Mouse (Mus musculus): Measurements from ENCODE around the gene Gm44502.

Gm44502 gene

DNA sequence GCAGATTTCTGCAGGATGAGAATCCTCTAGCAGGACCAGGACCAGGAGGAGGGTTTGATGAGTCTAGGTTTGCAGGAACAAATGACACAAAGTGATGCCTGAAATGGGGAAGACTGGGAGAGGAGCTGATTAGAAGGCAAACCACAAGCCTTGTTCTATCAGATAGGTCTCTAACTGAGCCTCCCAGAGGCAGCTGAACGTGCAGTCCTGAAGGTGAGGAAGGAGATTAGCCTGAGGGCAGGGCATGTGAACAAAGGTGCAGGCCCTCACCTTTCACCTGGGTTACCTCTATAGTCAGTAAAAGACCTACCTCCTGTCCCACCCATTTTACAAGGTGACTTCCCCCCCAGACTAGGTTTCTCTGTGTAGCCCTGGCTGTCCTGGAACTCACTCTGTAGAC is 29.8 kb downstream of the Gm44502 start:
- CTCF ChIA-PET = no interaction called here

DNA sequence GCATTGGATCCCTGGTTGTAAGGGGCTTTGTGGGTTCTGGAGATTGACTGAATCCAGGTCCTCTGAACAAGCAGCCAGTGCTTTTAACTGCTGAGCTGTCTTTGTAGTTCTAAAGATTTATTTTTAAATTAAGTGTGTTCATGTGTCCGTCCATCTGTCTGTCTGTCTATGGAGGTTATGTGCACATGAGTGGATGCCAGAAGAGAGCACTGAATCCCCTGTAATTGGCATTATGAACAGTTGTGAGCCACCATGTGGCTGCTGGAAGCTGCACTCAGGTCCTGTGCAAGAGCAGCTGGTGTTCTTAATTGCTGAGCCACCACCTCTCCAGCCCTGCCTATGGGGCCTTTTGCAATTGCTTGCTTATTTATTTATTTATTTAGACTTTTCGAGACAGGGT is 31.4 kb downstream of the Gm44502 start:
- CTCF ChIA-PET = no interaction called here

DNA sequence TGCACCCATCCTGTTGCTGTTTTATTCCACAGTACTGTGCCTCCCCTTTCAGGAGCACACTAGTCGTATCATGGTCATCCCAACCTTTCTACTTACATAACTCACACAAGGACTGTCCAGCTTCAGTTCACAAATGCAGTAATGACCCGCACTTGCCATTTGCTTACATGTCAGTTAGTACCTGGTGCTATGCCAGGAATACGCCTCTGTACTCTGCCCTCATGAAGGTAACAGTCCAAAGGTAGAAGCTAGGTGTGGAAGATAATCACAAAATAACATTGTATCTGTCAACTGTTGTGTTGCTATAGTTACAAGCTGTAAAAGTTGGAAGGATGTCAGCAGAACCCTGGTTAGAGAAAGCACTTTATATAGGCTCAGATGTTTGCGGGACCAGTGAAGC is 32.6 kb downstream of the Gm44502 start:
- CTCF ChIA-PET = no interaction called here

DNA sequence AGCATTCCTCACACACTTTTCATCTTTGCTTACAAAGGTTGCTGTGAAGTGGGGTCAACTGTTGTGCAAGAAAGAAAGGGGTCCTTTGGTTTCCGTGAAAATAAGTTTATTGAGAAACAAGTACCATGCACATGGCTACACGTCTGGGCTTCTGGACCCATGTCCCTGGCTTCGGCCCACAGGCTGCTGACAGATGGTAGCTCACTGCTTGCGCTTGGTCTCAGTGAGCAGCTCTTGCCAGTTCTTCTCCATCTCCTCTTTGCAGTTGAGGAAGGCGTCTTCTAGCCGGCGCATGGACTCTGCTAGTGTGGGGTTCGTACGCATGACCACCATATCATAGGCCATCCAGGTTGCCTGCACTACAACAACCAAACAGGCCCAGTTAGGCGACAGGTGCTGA is 39.4 kb downstream of the Gm44502 start:
- CTCF ChIA-PET = no interaction called here

DNA sequence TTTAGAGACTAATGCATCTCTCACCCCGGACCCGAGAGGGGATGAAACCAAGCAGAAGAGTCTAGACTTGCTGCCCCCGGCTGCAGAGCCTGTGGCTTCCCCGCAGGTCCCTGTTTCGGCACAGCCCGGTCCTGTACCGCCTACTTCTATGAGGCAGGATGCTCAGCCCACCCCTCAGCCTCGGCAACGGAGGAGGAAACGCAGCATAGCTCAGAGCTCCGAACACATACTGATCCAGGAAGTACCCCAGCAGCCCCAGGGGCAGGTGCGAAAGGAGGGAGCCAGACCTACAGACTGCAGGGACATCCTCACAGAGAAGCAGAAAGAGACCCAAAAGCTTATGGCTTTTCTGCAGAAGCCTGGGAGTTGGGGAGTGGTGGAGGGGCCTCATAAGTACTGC is 42.4 kb downstream of the Gm44502 start:
- CTCF ChIA-PET = no interaction called here

DNA sequence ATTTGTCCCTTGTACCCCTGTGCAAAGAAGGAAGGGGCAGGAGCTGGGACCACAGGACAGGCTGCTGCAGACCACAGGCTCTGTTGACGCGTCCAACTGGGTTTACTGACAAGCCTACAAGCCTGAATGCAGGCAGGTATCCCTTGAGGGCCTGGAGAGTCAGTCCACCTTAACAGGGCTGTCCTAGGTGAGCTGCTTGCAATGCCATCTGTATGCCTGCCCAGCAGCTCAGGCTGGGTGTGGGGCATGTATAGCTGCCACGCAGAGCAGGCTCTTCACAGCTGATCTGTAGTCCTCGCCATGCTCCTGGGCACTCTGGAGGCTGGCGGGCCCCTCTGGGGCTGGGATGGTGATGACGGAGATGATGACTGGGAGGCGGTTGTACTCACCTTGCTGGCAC is 44.9 kb downstream of the Gm44502 start, which contains the start of gene Klhdc7b:
Gene Klhdc7b, plus strand, starts transcription at position 301 of the 400 bp plus-strand sequence.
- CTCF ChIA-PET = no interaction called here

DNA sequence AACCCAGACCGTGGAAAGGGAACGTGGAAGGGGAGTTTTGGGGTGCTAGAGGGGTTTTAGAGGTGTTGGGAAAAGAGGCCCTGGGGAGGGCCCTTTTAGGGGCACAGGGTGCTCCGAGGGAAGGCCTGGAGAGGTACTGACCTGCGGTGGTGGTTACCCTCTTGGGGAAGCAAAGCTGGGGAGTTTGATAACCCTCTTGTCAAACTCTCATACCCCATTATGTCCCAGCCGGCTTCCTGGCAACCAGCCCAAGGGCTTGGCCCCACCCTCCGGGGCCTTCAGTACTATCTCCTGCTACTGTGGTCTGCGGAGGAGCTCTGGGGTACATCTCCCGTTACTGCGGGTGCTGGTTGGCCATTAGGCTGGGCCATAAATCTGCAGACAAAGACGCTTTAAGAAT is 50.1 kb downstream of the Gm44502 start:
- CTCF ChIA-PET = interaction anchor here (0.6 kb wide), 1 partner anchor 300 kb away, joined by 4 read pairs; no protein-coding TSS in a partner anchor

DNA sequence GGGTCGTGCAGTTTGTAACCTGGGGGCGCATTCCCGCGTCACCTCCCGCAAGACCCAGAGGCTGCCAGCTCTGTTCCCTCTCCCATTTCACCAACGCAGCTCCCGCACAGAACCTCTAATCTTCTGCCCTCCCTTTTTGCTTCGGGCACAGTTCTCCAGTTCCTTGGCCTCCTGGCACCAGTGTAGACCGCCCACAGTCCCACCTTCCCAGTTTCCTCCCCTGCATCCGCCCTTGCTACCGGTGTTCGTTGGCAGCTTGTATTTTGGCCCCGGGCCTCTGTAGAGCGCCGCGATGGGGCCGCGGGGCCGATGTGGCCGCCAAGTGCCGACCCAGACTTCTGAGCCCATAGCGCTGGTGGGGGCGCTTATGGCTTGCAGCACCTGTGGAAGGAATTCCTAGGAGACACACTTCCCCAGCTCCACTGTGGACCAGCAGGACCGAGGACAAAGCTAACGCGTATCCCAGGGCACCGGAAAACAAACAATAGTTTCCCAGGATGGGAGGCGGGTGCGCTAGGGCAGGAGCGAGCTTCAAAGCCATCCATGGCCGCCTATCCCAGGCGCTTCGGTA is 50.6 kb downstream of the Gm44502 start, which contains the start of gene Odf3b:
Gene Odf3b, minus strand, starts transcription at position 452 of the 571 bp plus-strand sequence.
- CTCF ChIA-PET = no interaction called here

DNA sequence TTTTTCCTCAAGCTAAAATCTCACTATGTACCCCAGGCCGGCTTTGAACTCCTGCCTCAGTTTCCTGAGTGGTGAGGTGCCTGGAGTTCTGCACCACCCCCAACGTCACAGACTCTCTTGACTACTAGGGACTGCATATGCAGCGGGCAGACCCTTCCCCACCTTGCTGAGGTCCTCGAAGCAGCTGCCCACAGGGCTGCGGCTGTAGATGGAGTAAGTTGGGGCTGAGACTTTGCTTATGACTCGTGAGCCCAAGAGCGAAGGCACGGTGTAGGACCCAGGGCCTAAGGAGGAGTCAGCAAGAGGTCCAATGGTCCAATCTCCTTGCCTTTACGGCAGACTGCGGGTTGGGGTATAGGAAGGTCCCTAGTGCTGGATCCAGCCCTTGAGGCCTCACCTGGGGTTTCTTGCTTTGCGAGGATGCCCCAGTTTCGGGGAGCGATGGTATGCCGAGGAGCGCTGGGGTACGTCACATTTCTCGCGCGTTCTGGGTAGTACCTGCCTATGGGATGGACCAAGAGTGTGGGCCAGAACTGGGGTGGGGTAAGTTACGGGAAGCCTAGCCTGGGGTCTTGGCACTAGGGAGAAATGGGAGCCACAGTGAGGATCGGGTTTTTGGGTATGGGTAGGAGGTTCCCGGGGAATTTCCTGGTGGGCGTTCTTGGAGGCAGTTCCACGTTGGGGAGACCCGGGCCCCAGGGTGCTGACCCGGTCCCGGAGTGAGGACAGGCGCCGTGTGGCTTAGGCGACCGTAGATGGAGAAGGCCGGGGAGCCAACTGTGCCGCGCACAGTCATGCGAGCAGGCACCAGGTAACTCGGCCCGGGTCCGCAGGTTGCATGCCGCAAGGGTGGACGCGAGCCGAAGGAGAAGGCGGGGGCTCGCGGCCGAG is 51.3 kb downstream of the Gm44502 start:
- CTCF ChIA-PET = no interaction called here

DNA sequence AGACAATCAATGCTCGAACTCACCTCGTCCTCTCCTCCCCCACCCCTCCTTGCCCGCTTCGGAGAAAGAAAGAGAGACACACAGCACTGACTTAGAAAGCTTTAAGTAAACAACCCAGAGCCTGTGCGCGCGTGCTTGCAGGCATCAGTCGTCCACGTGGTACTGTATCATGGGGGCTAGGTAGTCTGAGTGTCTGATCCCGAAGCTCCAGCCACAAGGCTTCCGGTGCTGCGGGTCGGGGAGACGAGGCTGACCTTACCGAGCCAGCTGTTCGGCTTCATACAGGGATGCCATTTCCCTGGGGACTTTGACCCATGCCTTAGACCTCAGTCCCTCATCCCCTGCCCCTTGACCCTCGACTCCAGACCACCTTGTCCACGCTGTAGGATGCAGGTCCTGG is 52.1 kb downstream of the Gm44502 start:
- CTCF ChIA-PET = no interaction called here

DNA sequence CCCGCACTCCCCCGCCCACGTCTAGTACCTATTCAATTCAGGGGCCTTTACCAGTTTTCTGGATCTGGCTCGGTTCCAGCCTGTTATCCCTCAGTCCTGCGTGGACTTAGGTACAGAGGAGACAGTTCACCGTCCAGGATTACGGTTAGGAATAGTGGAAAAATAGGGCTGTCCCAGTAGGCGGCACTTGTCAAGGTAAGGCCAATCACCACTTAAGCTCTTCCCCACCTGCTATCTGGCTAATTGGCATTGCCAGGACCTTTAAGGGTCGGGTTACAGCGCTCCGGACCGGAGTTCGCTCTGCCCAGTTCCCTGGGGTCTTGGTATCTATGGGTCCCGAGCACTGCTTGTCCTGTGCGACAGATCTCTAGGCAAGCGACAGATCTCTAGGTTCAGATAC is 52.5 kb downstream of the Gm44502 start, which contains the start of gene Tymp:
Gene Tymp, minus strand, starts transcription at position 83 of the 400 bp plus-strand sequence.
- CTCF ChIA-PET = no interaction called here

DNA sequence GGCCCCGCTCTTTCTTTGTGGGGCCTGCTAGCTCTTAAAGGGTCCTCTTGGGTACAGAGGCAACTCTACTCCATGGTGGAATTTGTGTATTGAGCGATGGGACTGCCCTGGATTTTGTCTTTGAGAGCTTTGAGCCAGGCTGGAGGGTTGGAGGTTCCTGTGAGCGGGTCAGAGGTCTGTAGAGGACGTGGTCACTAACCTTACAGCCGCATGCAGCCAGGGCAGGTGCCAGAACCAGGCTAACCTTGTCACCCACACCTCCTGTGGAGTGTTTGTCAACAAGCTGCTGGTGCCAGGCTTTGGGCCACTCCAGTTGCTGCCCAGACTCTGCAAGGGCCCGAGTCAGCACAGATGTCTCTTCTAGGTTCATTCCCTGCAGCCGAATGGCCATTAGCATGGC is 53.5 kb downstream of the Gm44502 start:
- CTCF ChIA-PET = no interaction called here

DNA sequence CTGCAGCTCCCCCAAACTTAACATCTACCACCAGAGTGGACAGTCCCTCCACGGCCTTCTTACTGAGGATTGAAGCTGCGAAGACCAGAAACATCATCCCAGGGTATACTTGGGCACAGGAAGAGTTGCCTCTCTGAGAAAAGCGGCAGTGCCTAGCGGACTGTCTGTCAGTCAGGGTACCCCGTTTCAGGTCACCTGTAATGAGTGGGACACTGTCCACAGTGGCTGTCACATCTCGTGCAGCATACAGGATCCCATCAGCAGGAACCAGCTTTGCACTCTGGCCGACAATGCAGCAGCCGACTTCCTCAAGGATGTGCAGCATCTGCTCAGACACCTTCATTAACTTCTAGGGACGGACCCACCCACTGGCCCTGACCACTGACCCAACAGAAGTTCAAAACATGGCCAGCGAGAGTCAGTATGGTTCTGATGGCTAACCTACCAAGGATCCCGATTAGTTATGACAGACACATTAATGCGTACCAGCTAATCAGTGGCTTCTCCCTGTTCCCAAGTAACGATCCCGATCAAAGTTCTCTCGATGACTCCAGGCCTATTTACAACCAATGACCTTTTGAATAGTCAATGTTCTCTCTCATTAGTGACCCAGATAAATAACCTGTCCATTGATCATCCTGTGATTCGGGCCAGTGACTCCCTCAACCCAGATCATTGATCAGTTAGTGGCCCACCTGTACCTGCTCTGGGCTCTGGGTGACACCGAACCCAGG is 54.5 kb downstream of the Gm44502 start:
- CTCF ChIA-PET = no interaction called here

DNA sequence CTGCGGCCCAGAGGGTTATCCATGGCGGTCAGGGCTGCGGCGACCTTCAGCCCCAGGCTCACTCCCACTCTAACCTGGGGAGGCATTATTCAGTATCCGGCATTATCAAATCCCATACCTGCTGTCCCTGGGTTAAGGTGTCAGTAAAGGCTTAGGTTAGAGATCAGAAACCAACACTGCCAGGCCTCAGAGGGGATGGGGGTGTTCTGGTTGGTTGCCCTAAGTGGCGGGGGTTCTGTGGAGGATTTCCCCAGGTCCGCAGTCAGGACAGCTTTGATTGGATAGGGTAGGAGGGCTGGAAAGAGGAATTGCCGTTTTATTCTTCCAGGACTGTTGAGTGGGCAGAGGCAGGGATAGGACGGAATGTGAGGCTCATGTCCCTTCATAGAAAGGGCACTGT is 55.2 kb downstream of the Gm44502 start:
- CTCF ChIA-PET = interaction anchor here (1.1 kb wide), 1 partner anchor 58 kb away, joined by 3 read pairs; no protein-coding TSS in a partner anchor

DNA sequence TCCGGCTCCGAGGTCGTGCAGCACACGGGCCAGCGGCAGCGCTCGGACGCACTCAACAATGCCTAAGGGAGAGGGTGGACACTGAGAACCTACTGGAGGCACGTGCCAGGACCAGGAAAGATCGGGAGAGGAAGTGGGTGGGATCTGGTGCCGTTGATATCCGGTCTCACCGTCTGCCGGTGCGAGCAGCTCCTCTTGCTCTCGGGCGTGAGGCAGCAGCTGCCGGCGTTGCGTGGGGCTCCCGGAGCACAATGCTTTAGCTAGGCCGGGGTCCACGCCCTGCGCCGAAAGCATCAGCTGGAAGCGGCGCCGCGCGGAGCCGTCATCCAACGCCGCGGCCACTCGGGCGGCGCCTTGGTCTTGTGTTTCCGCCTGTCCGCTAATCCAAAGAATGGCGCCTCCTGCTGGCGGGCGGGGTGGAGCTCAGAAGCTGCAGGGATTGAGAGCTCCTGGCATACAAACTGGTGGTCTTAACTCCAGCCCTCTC is 55.7 kb downstream of the Gm44502 start, which contains the start of gene Sco2:
Gene Sco2, minus strand, starts transcription at position 85 of the 487 bp plus-strand sequence.
- CTCF ChIA-PET = interaction anchor here (0.6 to 1.1 kb wide), 2 partner anchors 16 to 58 kb away, joined by 3 to 5 read pairs; no protein-coding TSS in a partner anchor

DNA sequence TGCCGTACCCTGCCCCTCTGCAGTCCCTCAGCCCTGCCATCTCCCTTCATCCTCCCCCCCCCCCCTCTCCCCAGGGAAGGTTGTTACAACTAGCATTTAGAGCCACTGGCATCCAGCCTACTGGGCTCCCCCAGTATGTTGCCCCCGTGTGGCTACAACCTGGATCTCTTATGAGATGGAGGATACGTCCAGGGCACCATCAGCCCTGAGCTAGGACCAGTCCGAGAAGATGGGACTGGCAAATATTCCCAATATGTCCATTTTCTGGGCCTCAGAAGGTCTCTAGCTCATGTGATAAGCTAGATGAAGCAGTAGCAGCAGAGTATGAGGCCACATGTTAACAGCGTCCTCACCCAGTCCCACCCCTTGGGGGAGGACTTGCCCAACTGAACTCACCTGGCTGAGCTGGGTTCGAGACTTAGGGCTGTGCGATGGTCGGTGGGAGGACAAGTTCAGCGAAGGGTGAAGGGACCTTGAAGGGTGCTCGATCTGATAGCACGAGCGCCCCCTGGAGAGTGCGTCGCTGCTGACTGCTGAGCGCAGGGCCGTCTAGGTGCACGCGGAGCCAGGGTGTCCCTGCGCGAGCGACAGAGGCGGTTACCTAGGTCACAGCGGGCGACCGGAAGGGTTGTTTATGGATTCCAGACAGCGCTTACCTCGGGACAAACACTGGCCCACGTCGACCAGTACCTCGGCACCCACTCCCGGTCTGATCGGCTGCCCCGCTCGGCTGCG is 56.3 kb downstream of the Gm44502 start:
- CTCF ChIA-PET = interaction anchor here (0.5 to 1.1 kb wide), 4 partner anchors 15 to 181 kb away, joined by 3 to 13 read pairs (median 4); no protein-coding TSS in a partner anchor

DNA sequence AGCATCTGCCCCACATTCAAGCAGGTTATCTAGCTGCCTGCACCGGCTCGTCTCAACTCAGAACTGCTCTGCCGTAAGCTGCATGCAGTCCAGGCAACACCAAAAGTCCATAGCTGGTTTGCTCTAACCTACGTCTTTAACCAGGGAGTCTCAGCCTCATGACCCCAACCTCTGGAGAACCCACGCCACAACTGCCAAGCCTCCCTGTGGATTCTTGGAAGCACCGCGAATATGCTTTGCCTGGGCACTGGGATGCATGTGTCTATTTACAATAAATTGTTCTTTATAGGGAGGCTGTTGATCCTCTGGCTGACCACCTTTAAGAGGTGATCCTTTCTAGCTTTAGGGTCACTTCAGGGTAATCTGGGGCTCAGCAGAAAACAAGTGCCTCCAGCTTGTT is 57.0 kb downstream of the Gm44502 start:
- CTCF ChIA-PET = interaction anchor here (0.5 kb wide), 1 partner anchor 104 kb away, joined by 4 read pairs; no protein-coding TSS in a partner anchor

DNA sequence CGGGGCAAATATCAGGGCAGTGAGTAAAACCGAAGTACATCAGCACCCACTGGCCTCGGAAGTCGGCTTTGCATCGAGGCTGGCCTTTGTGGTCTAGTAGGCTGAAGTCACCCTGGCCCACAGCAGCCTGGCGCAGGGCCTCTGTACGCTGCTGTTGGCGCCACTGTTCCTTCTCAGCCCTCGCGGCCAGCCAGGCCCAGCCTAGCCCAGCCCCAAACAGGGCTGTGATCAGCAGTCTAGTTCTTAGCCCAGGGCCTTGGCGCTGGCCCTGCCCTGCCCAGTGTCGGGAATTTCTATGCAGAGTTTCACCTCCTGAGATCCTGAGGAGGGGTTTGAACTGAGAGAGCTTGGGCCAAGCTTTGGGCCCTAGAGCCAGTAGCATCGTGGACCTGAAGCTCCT is 57.4 kb downstream of the Gm44502 start:
- CTCF ChIA-PET = interaction anchor here (0.6 kb wide), 1 partner anchor 212 kb away, joined by 4 read pairs; no protein-coding TSS in a partner anchor
